Mouse (Mus musculus) olfactory bulb, adult 2 months (tissue): Measurements from ENCODE around the gene Gm28048.

Experiments
- CTCF ChIP-seq: fragments of 200-500 bp; IDR thresholded peaks from 2 replicates; pipeline ENCODE4 v1.5.1; 2012; ENCODE audit warnings: low read depth, mild to moderate bottlenecking, low read length, moderate library complexity; ENCODE audit not compliant: insufficient read depth
- POLR2A ChIP-seq: fragments of 200-500 bp; IDR thresholded peaks from 2 replicates; pipeline ENCODE4 v1.6.1; 2012; ENCODE audit warnings: mild to moderate bottlenecking, low read depth, low read length, moderate library complexity; ENCODE audit not compliant: insufficient read depth

DNA sequence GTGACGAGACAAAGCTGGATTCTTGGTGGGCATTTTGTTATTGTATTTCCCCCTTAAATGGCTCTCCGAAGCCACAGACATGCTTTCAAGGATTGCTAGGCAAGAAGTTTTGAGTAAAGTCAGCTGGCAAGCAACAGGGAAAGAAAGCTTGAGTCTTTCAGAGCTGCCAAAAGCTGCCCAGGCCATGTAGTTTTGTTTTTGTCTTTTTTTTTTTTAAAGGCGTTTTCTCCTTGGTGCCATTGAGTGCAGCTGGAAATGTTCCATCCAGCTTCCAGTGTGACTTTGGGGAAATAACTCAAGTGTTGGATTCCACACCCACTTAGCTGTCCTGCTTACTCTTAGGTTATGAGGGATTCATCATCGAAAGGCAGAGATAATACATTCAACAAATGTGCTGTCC, 120.6 kb downstream of the Gm28048 start:
- TF ChIP-seq POLR2A (no peak), CTCF (no peak)
